Mouse (Mus musculus) hindbrain, embryonic 11.5 days (tissue): ENCODE measurements around the gene Myo18a. TPM values are rescaled to one million over a fixed set of nuclear protein-coding genes. Genes with fewer than 3 reads are reported as not detected.

Source experiments
- ATAC-seq: fragments of 200-750 bp; cut with Nextera tagmentation; 2 replicates; pipeline ENCODE4 v1.8.0; 2017; ENCODE audit warnings: mild to moderate bottlenecking, moderate TSS enrichment, moderate library complexity; ENCODE audit not compliant: low FRiP score
- DNase-seq: peaks from one replicate; pipeline ENCODE4 v3.0.0-alpha.2; 2015; ENCODE audit warnings: low spot score
- H3K27ac ChIP-seq: fragments of 300-500 bp; sonication (generic); 2 replicates; pipeline ENCODE4 v1.5.1; 2014; ENCODE audit warnings: mild to moderate bottlenecking, low read depth, low read length
- H3K27me3 ChIP-seq: fragments of 300-500 bp; sonication (generic); 2 replicates; pipeline ENCODE4 v1.6.1; 2014; ENCODE audit warnings: mild to moderate bottlenecking, low read length, moderate library complexity, mixed read lengths; ENCODE audit not compliant: control insufficient read depth, insufficient read depth
- H3K36me3 ChIP-seq: fragments of 300-500 bp; sonication (generic); 2 replicates; pipeline ENCODE4 v1.6.1; 2014; ENCODE audit warnings: mild to moderate bottlenecking, low read length, moderate library complexity, mixed read lengths; ENCODE audit not compliant: control insufficient read depth, insufficient read depth
- H3K4me1 ChIP-seq: fragments of 300-500 bp; sonication (generic); replicated peaks from 2 replicates; pipeline ENCODE4 v1.6.1; 2014; ENCODE audit warnings: low read length, mixed read lengths; ENCODE audit not compliant: control insufficient read depth, insufficient read depth
- H3K4me2 ChIP-seq: fragments of 300-500 bp; sonication (generic); replicated peaks from 2 replicates; pipeline ENCODE4 v1.6.1; 2014; ENCODE audit warnings: mild to moderate bottlenecking, low read depth, low read length
- H3K4me3 ChIP-seq: fragments of 300-500 bp; sonication (generic); 2 replicates; pipeline ENCODE4 v1.5.1; 2014; ENCODE audit warnings: low read depth, low read length
- H3K9ac ChIP-seq: fragments of 300-500 bp; sonication (generic); 2 replicates; pipeline ENCODE4 v1.6.1; 2014; ENCODE audit warnings: low read depth, low read length
- H3K9me3 ChIP-seq: fragments of 300-500 bp; sonication (generic); 2 replicates; pipeline ENCODE4 v1.6.1; 2016; ENCODE audit warnings: low read length; ENCODE audit not compliant: control insufficient read depth
- WGBS: fragments of 180-500 bp; shearing (Covaris S2); extraction: QIAGEN DNeasy Blood & Tissue Kit; methylation state at CpG from one replicate; pipeline ENCODE4 v1.1.7; 2014; 5-methylcytosine and 5-hydroxymethylcytosine counted together
- polyA plus RNA-seq: library from polyadenylated mRNA; unstranded; fragments of >200 nt; fragmentation: Nextera tagmentation; extraction: Ambion mirVana; gene quantifications from 2 replicates; pipeline ENCODE4 v1.2.1, GENCODE M21; 2014

Gene Myo18a
- polyA plus RNA-seq, 1 experiment from 2014 or later = 29.2 TPM

- ATAC-seq = no peak
- Histone ChIP-seq H3K9me3 (no peaks in the 10 kb centered on the region), H3K4me3 (no peak overlapping the region), H3K4me1 (no peaks in the 10 kb centered on the region), H3K4me2 (no peak overlapping the region), H3K9ac (no peak overlapping the region), H3K27me3 (no peaks in the 10 kb centered on the region), H3K36me3 (no peaks in the 10 kb centered on the region), H3K27ac (no peak overlapping the region)
- 72% methylated on average over 9 of the region's 9 CpGs for WGBS
- DNase-seq = no peak
Measured at GRCm38 (mm10) chr11:77800491-77800868, 37.4 kb downstream of the Myo18a start.

- ATAC-seq (no peak), DNase-seq (peak; percentile 33)
- H3K4me2 ChIP-seq = no peak overlapping the region
- H3K9me3 ChIP-seq = no peaks in the 10 kb centered on the region
- H3K4me1 ChIP-seq = no peaks in the 10 kb centered on the region
- peak overlapping the region; percentile 42; the same call in 1 of the 2 replicates for H3K27ac ChIP-seq
- no peaks in the 10 kb centered on the region for H3K27me3 ChIP-seq
- 0 out of 2 replicates have a peak overlapping the region, but pooled peaks have one; percentile 29 for H3K9ac ChIP-seq
- 33% methylated on average over 15 of the region's 15 CpGs for WGBS
- H3K36me3 ChIP-seq = no peaks in the 10 kb centered on the region
- H3K4me3 ChIP-seq = no peak overlapping the region
Measured at GRCm38 (mm10) chr11:77800869-77801701, 38.0 kb downstream of the Myo18a start.

- H3K4me2 ChIP-seq = no peak overlapping the region
- WGBS = 72% methylated on average over 9 of the region's 9 CpGs
- H3K27ac ChIP-seq = no peak overlapping the region
- no peaks in the 10 kb centered on the region for H3K27me3 ChIP-seq
- DNase-seq (no peak), ATAC-seq (no peak)
- no peak overlapping the region for H3K4me3 ChIP-seq
- H3K9ac ChIP-seq = no peak overlapping the region
- H3K4me1 ChIP-seq = no peaks in the 10 kb centered on the region
- H3K9me3 ChIP-seq = no peaks in the 10 kb centered on the region
- no peaks in the 10 kb centered on the region for H3K36me3 ChIP-seq
Measured at GRCm38 (mm10) chr11:77802341-77802865, 39.4 kb downstream of the Myo18a start.

- WGBS = 28% methylated on average over 2 of the region's 2 CpGs
Measured at GRCm38 (mm10) chr11:77806218-77806617, 43.2 kb downstream of the Myo18a start.

GRCm38 (mm10) chr11:77806855-77807254 is 43.8 kb downstream of the Myo18a start:
- Histone ChIP-seq H3K4me1 (no peaks in the 10 kb centered on the region), H3K4me2 (no peak overlapping the region), H3K27ac (no peak overlapping the region), H3K27me3 (no peaks in the 10 kb centered on the region), H3K9me3 (no peaks in the 10 kb centered on the region), H3K4me3 (no peak overlapping the region), H3K9ac (no peak overlapping the region), H3K36me3 (no peaks in the 10 kb centered on the region)
- WGBS = 82% methylated on average over 6 of the region's 6 CpGs
- ATAC-seq (no peak), DNase-seq (no peak)

More at GRCm38 (mm10) chr11:77806218-77806617, 43.2 kb downstream of the Myo18a start:
- Histone ChIP-seq H3K9ac (no peak overlapping the region), H3K36me3 (no peaks in the 10 kb centered on the region), H3K4me3 (no peak overlapping the region), H3K27me3 (no peaks in the 10 kb centered on the region), H3K4me2 (no peak overlapping the region), H3K27ac (no peak overlapping the region), H3K9me3 (no peaks in the 10 kb centered on the region), H3K4me1 (no peaks in the 10 kb centered on the region)
- no peak for ATAC-seq
- no peak for DNase-seq

- DNase-seq = no peak
- no peak overlapping the region for H3K4me3 ChIP-seq
- H3K36me3 ChIP-seq = no peaks in the 10 kb centered on the region
- 30% methylated on average over 5 of the region's 5 CpGs for WGBS
- no peak overlapping the region for H3K9ac ChIP-seq
- H3K27ac ChIP-seq = no peak overlapping the region
- H3K4me2 ChIP-seq = no peak overlapping the region
- H3K9me3 ChIP-seq = no peaks in the 10 kb centered on the region
- no peak for ATAC-seq
- H3K4me1 ChIP-seq = no peaks in the 10 kb centered on the region
- H3K27me3 ChIP-seq = no peaks in the 10 kb centered on the region
Measured at GRCm38 (mm10) chr11:77808051-77808465, 45.0 kb downstream of the Myo18a start.

GRCm38 (mm10) chr11:77809215-77809614 is 46.2 kb downstream of the Myo18a start:
- Histone ChIP-seq H3K27me3 (no peaks in the 10 kb centered on the region), H3K4me3 (no peak overlapping the region), H3K4me1 (no peaks in the 10 kb centered on the region), H3K4me2 (no peak overlapping the region), H3K9me3 (no peaks in the 10 kb centered on the region), H3K36me3 (no peaks in the 10 kb centered on the region), H3K9ac (no peak overlapping the region), H3K27ac (no peak overlapping the region)
- ATAC-seq (no peak), DNase-seq (no peak)
- 68% methylated on average over 4 of the region's 4 CpGs for WGBS

- no peak for DNase-seq
- no peak overlapping the region for H3K27ac ChIP-seq
- H3K27me3 ChIP-seq = no peaks in the 10 kb centered on the region
- H3K36me3 ChIP-seq = no peaks in the 10 kb centered on the region
- no peaks in the 10 kb centered on the region for H3K4me1 ChIP-seq
- ATAC-seq = no peak
- H3K9me3 ChIP-seq = no peaks in the 10 kb centered on the region
- H3K4me2 ChIP-seq = no peak overlapping the region
- WGBS = 92% methylated on average over 6 of the region's 6 CpGs
- H3K9ac ChIP-seq = no peak overlapping the region
- no peak overlapping the region for H3K4me3 ChIP-seq
Measured at GRCm38 (mm10) chr11:77810018-77810417, 47.0 kb downstream of the Myo18a start.

- ATAC-seq (no peak), DNase-seq (no peak)
- WGBS = 86% methylated on average over 2 of the region's 2 CpGs
- Histone ChIP-seq H3K9ac (no peak overlapping the region), H3K27me3 (no peaks in the 10 kb centered on the region), H3K27ac (no peak overlapping the region), H3K4me2 (no peak overlapping the region), H3K4me1 (no peaks in the 10 kb centered on the region), H3K9me3 (no peaks in the 10 kb centered on the region), H3K36me3 (no peaks in the 10 kb centered on the region), H3K4me3 (no peak overlapping the region)
Measured at GRCm38 (mm10) chr11:77813969-77814368, 50.9 kb downstream of the Myo18a start.
